Mouse (Mus musculus): ENCODE data around the gene Prmt7. TPM values are rescaled to one million over a fixed set of nuclear protein-coding genes. Genes with fewer than 3 reads are reported as not detected.
A peak's percentile ranks its signal among the peaks of the same experiment; 100 is the strongest.

Prmt7 gene
- polyA plus RNA-seq, 1 experiment from 2014 or later, result 57.9 TPM

DNA sequence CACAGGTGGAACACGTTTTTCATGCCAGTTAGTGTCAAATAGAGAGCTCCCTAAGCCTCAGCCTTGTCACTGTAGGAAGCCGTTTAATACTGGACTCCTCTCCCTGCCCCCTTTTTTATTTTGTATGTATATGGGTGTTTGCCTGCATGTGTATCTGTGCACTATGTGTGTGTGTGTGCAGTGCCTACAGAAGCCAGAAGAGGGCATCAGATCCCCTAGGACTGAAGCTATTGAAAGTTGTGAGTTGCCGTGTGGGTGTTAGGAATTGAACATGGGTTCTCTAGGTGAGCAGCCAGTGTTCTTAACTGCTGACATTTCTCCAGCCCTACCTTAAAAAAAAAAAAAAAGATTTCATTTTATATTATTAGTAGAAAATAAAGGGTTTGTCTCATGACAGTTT, 89.0 kb downstream of the Prmt7 start:
- Histone ChIP-seq H3K9ac (no peak overlapping the region), H3K4me1 (replicated peaks) (peaks cover 43% of the 10 kb centered on the region), H3K4me3 (no peak overlapping the region), H3K4me2 (no peak overlapping the region), H3K36me3 (no peaks in the 10 kb centered on the region), H3K27me3 (no peaks in the 10 kb centered on the region), H3K9me3 (no peaks in the 10 kb centered on the region), H3K27ac (peak overlapping the region; percentile 48; the same call in 1 of the 2 replicates)
- WGBS, result 88% methylated on average over 3 of the region's 3 CpGs
- ATAC-seq (ENCODE audit: low FRiP score), result no peak

- no peak overlapping the region for H3K4me3 ChIP-seq
- H3K4me1 ChIP-seq (replicated peaks), result peaks cover 43% of the 10 kb centered on the region
- peak overlapping the region; percentile 31 for H3K4me2 ChIP-seq
- H3K36me3 ChIP-seq, result 0 out of 2 replicates have a peak, but pooled peaks cover 3% of the 10 kb centered on the region
- WGBS, result 38% methylated on average over 9 of the region's 9 CpGs
- ATAC-seq (ENCODE audit: low FRiP score), result peak; percentile 72
- no peaks in the 10 kb centered on the region for H3K9me3 ChIP-seq
- peak overlapping the region; percentile 89 for H3K27ac ChIP-seq
- peak overlapping the region; percentile 29; the same call in 1 of the 2 replicates for H3K9ac ChIP-seq
- no peaks in the 10 kb centered on the region for H3K27me3 ChIP-seq
Observed at GRCm38 (mm10) chr8:106300739-106301715, 90.3 kb downstream of the Prmt7 start.

Other genes with a start within 250 kb of the Prmt7 start
- 7.9 and 8.9 TPM in 2 replicates for gene Slc12a4, start 244.8 kb upstream of the Prmt7 start, polyA plus RNA-seq (2015; fragmentation: Nextera tagmentation; extraction: Ambion mirVana)
- gene Dpep3, start 231.5 kb upstream of the Prmt7 start, polyA plus RNA-seq (2015; fragmentation: Nextera tagmentation; extraction: Ambion mirVana), result not detected in 2 replicates
- 23.3 and 23.6 TPM in 2 replicates for gene Dus2, start 219.6 kb upstream of the Prmt7 start, polyA plus RNA-seq (2015; fragmentation: Nextera tagmentation; extraction: Ambion mirVana)
- 0.23 TPM in 1 of 2 replicates, not detected in the other for gene Dpep2nb, start 205.0 kb upstream of the Prmt7 start, polyA plus RNA-seq (2015; fragmentation: Nextera tagmentation; extraction: Ambion mirVana)
- 21.4 and 22.5 TPM in 2 replicates for gene Ddx28, start 199.1 kb upstream of the Prmt7 start, polyA plus RNA-seq (2015; fragmentation: Nextera tagmentation; extraction: Ambion mirVana)
- gene Nfatc3, start 152.1 kb upstream of the Prmt7 start, polyA plus RNA-seq (2015; fragmentation: Nextera tagmentation; extraction: Ambion mirVana), result 4.1 and 4.7 TPM in 2 replicates
- 0.14 and 0.26 TPM in 2 replicates for gene Esrp2, start 74.0 kb upstream of the Prmt7 start, polyA plus RNA-seq (2015; fragmentation: Nextera tagmentation; extraction: Ambion mirVana)
- gene Pla2g15, start 60.5 kb upstream of the Prmt7 start, polyA plus RNA-seq (2015; fragmentation: Nextera tagmentation; extraction: Ambion mirVana), result 20.0 and 22.3 TPM in 2 replicates
- 66.4 and 71.4 TPM in 2 replicates for gene Slc7a6, start 42.1 kb upstream of the Prmt7 start, polyA plus RNA-seq (2015; fragmentation: Nextera tagmentation; extraction: Ambion mirVana)
- 39.2 and 42.0 TPM in 2 replicates for gene Slc7a6os, start within 50 bp of the Prmt7 start, polyA plus RNA-seq (2015; fragmentation: Nextera tagmentation; extraction: Ambion mirVana)
- 47.7 and 49.2 TPM in 2 replicates for gene Smpd3, start 127.1 kb downstream of the Prmt7 start, polyA plus RNA-seq (2015; fragmentation: Nextera tagmentation; extraction: Ambion mirVana)
- 42.3 and 45.0 TPM in 2 replicates for gene Zfp90, start 204.4 kb downstream of the Prmt7 start, polyA plus RNA-seq (2015; fragmentation: Nextera tagmentation; extraction: Ambion mirVana)

All from hindbrain, embryonic 13.5 days (tissue).